Mouse (Mus musculus): Measurements from ENCODE around the gene Dnajc12. TPM values are rescaled to one million over a fixed set of nuclear protein-coding genes. Genes with fewer than 3 reads are reported as not detected.
"Not testable (repeated sequence)": the region's sequence is repeated elsewhere in the genome, so short reads cannot be mapped to it uniquely, and the experiment has no call there.

Dnajc12 gene
- polyA plus RNA-seq, 2 experiments from 2014 or later: 6.0 to 8.6 TPM

DNA sequence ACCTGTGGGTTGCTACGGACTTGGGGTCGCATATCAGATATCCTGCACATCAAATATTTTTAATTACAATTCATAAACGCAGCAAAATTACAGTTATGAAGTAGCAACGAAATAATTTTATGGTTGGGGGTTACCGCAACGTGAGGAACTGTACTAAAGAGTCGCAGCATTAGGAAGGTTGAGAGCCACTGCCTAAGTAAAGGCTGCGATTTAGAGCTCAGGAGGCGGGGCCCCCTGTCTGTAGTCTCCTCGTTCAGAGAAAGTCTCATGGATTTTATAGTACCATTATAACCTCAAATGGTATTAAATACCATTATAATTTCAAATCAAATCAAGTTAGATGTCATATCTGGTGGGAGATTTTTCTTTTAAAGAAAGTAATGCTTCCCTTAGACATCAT is 4.7 kb downstream of the Dnajc12 start:
- no peak for ATAC-seq

DNA sequence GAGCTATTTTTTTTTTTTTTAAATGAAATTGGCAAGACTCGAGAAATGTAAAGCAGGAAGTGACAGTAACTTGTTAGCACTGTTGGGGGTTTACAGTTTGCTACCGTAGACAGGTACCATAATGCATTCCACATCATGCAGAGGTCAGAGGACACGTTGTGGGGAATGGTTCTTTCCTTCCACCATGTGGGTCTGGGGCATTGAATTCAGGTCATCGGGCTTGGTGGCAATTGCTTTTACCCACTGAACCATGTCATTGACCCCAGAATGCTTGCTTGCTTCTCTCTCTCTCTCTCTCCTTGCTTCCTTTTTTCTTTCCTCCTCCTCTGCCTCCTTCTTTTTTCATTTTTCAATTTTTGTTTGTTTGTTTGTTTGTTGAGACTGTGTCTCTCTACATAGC is 6.7 kb downstream of the Dnajc12 start:
- no peak for ATAC-seq

DNA sequence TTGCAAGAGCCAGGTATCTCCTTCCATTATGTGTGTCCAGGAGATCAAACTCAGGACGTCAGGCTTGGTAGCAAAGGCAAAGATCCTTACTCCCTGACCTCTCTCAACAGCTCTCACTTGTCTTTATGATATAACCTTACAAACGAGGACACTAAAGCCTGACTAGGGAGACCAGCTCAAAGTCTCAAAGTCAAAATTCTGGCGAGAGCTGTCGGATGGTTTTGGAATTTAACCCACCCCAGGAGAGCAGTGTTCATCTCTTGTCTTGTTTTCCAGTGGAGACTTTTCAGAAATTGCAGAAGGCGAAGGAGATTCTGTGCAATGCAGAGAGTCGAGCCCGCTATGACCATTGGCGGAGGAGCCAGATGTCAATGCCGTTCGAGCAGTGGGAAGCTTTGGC is 14.7 kb downstream of the Dnajc12 start:
- no peak for ATAC-seq

DNA sequence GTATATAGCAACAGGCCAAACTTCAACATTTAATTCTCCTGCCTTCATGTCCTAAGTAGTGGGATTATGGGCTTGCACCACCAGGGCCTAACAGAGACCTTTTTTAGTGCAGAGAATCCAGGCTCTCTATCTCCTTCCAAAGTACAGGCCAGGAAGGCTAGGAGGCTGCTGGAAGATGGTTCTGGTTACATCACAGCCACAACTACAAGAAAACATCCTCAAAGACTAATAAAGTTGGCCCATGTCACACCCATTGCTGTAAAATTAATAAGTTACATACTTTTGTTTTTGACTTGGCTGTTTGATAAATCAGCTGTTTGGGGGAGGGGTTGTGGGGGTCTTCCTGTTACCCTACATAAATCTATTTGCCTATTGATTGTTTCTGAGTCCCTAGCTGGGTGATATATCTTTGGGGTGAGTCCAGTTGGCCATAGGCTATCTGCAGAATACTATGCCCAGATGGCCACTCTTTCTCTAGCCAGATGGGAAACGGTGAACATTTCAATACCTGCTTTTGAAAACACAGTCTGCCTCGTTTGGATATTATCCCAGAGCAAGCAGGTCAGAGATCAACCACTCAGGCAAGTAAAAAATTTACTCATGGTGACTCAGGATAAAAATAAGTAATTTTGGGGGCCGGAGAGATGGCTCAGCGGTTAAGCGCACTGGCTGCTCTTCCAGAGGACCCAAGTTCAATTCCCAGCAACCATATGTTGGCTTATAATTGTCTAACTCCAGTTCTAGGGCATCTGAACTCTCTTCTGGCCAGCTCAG is 20.7 kb downstream of the Dnajc12 start:
- ATAC-seq: no peak

DNA sequence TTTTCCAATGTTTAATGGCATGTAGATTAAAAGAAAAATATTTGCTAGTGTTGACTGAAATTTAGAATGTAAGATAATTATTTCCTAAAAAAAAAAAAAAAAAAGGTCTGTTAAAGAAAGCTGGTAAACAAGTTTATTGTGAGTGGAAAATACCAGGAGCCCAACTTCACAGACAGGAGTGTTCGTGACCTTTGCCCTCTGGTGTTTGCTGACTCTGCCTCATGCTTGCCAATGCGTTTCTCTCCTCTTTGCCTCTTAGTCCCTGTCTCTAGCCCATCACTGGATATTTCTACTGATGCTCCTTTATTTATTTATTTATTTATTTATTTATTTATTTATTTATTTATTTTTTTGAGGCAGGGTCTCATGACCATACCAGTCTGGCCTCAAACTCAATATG is 21.4 kb downstream of the Dnajc12 start:
- ATAC-seq: no peak

DNA sequence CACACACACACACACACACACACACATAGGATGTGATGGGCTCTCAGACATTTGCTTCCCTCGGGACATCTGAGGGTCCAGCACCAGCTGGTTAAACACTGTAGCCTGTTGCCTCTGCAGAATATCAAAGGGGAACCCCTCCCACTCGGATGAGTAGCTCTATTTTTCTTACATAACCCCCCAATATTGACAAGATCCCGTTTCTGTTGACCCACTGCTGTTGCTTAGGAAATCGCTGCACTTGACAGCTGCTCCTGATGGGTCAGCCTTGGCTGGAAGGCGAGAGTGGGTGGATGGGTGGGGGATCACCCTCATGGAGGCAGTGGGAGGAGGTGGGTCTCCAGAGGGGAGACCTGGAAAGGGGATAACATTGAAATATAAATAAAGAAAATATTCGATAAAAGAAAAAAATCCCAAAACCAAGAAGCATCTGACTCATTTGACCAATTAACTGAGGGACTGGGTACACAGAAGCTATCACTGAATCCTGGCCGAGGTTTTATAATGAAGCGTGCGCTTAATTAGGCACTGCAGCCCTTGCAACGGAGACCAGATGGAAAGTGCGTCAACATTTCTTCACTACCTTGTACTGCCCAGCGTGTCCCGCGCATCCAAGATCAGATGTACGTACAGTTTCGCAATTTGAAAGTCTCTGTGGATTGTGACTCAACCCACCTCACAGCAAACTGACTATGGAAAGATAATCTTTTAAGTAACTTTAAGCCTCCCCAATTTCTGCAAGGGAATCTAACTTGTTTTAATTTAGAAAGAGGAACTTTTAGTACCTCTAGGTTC is 28.1 kb downstream of the Dnajc12 start:
- ATAC-seq: no peak

DNA sequence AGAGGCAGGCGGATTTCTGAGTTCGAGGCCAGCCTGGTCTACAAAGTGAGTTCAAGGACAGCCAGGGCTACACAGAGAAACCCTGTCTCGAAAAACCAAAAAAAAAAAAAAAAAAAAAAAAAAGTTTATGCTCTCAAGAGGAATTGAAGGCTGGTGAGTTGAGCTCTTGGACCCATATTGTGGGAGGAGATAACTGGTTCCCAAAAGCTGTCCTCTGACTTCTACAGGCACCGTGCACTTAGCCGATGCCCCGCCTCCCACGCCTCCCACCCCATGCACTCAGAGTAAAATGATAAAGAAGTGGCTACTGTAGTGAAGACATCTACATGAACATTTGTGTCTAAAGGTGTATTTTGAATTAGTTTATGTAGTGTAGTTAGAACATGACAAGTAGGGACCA is 29.4 kb downstream of the Dnajc12 start:
- ATAC-seq: not testable (repeated sequence)

DNA sequence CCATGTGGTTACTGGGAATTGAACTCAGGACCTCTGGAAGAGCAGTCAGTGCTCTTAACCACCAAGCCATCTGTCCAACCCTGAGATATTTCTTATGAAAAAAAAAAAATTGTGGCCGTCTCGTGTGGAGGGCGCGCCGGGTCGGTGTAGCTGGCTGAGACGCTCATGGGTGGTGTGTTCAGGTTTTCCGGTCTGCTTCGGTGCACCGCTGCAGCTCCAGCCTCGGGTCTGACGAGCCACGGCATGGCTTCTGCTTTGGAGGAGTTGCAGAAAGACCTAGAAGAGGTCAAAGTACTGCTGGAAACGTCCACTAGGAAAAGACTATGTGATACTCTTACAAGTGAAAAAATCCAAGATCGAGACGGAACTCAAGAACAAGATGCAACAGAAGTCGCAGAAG is 30.5 kb downstream of the Dnajc12 start:
- ATAC-seq: no peak

DNA sequence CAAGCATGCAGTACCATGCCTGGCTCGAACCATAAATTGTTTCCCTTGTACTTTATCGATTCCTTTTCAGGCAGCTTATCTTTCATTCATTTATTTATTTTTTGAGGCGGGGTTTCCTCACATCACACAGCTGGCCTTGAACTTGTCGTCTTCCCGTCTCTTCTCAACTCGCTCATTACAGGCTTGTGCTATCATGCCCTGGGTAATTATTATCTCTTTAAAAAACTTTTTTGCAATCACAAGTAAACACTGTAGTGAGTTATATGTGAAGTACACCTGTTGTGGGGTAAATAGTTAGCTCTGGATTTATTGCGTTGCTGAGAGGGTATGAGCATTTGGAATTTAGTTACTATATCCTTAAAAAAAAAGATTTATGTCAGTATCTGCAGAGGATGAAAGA is 33.0 kb downstream of the Dnajc12 start:
- ATAC-seq: no peak

DNA sequence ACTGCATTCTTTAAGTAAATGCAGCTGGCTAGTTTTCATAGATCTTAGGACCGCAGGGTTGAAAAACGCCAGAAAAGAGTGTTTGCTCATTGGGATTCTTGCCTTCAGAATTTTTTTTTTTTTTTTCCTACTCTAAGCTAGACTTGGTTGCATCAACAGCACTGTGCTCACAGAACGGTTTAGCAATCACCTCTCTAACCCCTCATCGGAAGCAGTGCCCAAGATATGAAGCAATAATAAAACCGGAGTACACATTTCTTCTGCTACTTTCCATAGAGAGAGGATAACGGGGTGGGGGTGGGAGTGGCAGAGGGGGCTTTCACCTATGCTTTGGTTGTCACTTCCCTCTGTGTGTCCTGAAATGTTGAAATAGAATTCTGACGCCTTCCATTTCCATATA is 33.6 kb downstream of the Dnajc12 start:
- ATAC-seq: no peak

DNA sequence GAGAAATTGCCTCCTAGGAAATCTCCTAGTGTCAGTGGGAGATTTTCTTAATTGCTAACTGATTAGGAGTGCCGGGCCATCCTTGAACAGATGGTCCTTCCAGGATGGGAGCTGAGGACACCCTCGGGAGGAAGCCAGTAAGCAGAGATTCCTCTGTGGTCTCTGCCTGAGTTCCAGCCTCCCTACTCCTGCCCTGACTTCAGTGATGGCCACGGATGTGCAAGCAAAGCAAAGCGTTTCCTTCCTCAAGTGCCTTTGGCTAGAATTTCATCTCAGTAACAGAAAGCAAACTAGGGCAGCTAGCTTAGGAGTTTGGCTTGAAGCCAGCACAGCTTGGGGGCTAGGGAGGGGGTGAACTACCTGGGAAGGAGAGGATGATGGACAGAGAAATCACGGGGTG is 34.8 kb downstream of the Dnajc12 start:
- no peak for ATAC-seq

DNA sequence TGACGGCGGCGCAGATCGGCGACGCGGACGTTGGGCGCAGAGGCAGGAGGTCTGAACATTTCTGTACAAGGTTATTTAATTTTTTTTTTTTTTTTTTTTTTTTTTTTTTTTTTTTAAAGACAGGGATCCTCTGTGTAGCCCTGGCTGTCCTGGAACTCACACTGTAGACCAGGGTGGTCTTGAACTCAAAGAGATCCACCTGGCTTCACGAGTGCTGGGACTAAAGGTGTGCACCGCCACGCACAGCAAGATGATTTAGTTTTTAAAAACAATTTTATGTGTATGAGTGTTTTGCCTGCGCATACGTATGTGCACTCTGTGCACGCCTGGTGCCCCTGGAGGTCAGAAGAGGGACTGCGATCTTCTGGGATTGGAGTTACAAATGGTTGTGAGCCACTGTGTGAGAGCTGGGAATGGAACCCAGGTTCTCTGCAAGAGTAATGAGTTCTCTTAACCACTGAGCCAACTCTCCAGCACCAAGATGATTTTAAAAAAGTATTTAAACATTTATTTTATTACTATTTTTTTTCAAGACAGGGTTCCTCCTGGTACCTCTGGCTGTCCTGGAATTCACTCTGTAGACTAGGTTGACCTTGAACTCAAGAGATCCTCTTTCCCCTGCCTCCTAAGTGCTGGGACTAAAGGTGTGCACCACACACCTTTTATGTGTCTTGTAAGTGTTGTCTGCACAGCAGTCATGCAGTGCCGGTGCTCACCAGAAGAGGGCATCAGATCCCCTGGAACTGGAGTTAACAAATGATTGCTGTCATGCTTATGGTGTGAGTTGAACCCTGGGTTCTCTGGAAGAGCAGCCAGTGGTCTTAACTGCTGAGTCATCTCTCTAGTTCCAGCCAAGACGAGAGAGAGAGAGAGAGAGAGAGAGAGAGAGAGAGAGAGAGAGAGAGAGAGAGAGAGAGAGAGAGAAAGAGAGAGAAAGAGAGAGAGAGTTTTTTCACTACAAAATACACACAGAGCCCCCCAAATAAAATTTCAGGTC is 39.8 kb downstream of the Dnajc12 start, which contains the start of gene Gm7075:
Gm7075 (minus strand) TSS at position 51 of the 997 bp plus-strand sequence.
- no peak for ATAC-seq

DNA sequence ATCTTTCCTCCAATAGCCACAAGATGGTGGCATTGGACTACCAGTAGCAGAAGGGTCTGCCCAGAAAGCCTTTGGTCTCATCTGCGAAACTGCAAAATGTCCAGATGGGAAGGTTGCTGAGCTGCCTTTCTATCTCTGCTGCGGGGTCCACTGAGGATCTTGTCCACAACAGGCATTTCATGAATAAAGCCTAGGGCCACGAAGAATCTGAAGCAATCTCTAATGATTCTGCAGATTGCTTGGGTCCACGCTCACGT is 40.4 kb downstream of the Dnajc12 start:
- ATAC-seq: no peak

DNA sequence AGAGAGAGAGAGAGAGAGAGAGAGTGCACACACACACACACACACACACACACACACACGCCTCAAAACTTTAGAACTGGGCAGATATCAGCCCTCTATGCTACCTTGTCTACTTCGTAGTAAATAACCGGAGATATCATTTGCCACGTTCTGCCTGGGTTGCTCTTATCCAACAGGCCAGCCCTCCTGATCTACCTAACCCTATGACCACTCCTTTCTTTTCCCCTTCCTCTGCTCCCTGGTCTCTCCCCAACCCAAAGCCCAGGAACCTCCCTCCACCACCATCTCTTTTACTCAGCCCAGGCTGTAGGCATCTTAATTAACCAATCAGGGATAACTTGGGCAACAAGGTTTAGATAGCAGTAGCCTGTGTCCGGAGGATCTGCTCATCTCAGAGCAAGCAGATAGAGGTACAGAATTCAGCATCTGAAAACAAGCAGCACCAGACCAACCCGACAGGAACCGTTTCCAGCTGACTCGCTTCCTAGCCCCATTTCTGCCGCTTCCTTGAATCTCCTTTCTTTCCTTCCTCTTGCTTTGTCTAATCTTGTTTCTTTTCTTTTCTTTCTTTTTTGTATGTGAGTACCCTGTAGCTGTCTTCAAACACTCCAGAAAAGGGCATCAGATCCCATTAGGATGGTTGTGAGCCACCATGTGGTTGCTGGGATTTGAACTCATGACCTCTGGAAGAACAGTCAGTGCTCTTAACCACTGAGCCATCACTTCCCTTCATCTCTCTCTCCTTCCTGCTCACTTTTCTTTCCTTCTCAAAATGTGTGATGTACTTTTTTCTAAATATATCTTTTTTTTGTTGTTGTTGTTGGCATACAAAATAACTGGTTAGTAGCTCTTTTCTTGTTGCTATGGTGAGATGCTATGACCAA is 41.6 kb downstream of the Dnajc12 start:
- no peak for ATAC-seq

DNA sequence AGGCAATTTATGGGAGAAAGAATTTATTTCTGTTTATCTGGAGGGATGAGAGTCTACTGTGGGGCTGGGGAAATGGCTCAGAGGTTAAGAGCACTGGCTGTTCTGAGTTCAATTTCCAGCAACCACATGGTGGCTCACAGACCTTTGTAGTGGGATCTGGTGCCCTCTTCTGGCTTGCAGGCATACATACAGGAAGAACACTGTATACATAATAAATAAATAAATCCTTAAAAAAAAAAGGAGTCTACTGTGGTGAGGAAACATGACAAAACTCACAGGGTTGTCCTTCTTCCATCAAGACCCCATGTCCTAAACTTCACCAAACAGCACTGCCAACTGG is 42.2 kb downstream of the Dnajc12 start:
- ATAC-seq: peak; percentile 53

DNA sequence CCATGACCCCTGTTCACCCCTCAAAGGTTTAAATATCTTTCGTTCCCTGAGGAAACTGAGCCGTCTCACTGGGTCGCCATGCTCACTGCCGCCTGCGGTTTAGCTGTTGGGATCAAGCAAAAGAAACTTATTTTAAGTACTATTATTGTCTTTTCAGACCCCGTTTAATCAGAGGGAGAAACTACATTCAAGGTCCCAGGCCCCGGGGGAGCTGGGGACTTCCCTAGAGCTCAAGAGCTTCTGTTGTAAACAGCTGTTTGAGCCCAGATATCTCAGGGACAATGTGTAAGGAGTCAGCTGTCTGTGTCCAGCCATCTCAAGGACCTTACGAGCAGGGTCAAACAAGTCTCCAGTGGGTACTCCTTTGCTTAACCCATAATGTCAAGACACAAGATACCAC is 44.9 kb downstream of the Dnajc12 start:
- no peak for ATAC-seq

DNA sequence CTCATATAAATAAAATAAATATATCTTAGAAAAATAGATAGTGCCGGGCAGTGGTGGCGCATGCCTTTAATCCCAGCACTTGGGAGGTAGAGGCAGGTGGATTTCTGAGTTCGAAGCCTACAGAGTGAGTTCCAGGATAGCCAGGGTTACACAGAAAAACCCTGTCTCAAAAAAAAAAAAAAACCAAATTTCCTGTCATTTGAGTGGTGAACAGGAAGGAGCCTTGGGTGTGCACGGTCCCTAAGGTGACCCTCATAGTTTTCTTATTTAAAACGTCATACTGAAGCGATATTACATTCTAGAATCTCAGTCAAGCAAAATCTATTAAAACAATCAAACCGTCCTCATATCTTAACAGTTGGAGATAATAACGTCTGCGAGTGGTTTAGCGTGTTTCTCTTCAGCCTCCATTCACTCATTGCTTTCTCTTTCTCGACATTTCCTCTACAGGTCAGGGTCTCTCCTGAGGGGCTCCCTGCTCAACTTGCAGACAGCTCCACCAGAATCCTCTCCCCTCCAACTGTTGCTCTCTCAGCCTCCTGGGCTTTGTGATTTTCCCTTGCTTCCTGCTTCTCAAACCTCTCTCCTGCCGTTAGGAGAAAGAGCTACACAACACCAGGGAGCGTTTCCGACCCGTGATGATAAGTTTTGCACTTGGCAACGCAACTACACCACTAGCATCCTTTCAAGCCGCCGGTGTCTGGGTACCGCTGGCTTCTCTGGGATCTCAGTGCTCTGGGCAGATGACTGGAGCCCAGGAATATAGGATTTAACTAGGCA is 46.2 kb downstream of the Dnajc12 start:
- ATAC-seq: peak; percentile 16

DNA sequence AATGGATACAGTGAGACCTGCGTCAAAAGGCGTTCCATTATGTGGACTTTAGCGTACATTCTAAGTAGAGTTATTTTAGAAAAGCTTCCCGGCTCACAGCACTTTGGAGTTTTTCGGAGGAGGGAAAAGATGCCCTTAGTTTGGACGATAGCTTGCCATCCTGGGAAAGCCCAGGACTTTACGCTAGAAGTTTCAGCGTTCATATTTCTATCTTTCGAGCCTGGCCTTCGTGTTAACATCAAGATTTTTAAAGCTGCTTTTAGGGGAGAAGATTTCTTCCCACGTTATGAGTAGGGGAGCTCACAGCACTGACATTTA is 46.7 kb downstream of the Dnajc12 start:
- ATAC-seq: no peak

DNA sequence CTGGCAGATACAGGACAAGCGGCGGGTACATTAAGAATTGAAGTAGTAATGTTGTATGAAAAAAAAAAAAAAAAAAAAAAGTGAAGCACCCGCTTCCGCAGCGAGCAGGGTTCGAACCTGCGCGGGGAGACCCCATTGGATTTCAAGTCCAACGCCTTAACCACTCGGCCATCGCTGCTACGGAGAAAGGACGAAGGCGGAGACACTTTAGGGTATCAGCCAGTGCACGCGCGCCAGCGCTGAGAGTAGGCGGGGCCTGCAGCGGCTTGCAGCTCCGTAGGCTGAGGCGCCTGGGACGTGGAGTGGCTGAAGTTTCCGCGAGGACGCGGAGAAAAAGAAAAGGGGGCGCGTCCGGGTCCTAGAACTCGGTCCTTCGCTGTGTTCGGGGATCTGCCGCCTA is 47.1 kb downstream of the Dnajc12 start:
- peak; percentile 81 for ATAC-seq

DNA sequence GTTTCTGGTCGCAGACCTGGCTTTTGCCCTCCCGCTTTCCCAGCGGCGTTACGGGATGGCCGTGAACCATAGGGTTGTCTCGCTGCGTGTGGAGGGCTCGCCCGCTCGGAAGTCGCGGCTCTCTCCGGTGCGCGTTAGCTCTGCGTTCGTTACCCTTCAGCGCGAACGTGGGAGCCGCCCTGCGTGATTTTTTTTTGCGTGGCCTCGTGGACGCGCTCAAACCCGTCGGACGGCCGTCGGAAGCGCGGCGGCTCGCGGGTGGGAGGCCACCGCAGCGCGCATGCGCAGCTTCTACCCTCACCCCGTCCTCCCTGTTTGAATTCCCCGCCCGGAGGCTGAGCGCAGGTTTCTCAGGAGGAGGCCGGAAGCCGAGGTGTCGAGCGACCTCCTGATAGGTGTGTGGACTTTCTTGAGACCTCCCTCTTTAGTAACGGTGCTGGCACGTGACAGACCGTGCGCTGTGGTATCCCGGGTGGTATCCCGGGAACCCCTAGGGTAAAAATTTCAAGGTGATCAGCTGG is 47.6 kb downstream of the Dnajc12 start, which contains the start of gene Ctnna3:
Ctnna3 (plus strand) TSS at position 314 of the 521 bp plus-strand sequence.
- peak; percentile 89 for ATAC-seq

DNA sequence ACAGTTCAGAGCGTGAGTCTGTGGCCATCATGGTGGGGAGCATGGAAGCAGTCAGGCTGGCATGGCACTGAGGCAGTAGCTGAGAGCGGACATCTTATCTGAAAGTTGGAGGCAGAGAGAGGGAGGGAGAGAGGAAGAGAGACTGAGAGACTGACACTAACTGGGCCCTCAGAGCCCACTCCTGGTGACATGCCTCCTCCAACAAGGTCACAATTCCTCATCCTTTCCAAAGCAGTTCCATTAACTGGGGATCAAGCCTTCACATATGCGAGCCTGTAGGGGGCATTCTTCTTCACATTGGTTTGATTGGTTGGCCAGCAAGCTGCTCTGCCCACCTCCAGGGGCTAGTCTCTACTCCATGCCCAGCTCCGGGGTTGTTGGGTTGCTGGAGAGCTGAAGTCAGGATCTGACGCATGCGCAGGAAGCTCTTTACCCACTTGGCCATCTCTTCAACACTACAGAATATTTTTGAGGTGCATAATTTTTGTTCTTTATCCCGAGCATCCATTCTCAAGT is 49.0 kb downstream of the Dnajc12 start:
- ATAC-seq: no peak
